Mouse (Mus musculus) liver, adult 2 months (tissue): ENCODE measurements around the gene Gnb2.

Source experiments
- CTCF ChIP-seq: fragments of 200-500 bp; IDR thresholded peaks from 2 replicates; pipeline ENCODE4 v1.5.1; 2011; ENCODE audit warnings: low read depth, low read length, control low read depth
- POLR2A ChIP-seq: fragments of 200-500 bp; IDR thresholded peaks from 2 replicates; pipeline ENCODE4 v1.6.1; 2011; ENCODE audit warnings: low read length, control low read depth; ENCODE audit not compliant: insufficient read depth; ENCODE audit errors: extremely low read depth

DNA sequence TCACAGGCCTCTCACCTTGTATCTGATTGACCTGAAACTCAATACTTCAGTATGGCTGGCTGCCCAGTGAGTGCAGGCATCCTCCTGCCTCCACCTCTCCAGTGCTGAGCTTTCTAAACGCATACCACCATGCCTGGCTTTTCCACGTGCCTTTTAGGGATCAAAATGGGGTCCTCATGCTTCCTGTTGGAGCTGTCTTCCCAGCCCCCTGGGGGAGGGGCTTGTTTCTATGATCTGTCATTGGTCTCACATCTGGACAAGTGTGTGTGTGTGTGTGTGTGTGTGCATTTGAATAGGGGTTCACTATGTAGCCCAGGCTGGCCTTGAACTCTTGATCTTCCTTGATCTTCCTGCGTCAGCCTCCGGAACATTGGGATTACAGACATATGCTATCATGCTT lies 4.2 kb upstream of the Gnb2 start:
- no peak for TF ChIP-seq CTCF
- no peak for TF ChIP-seq POLR2A
